Mouse (Mus musculus) common myeloid progenitor, adult 5-6 weeks (primary cell): ENCODE measurements around the gene Akr1cl. TPM values are rescaled to one million over a fixed set of nuclear protein-coding genes. Genes with fewer than 3 reads are reported as not detected.
"Not testable (repeated sequence)": the region's sequence is repeated elsewhere in the genome, so short reads cannot be mapped to it uniquely, and the experiment has no call there.

Experiments
- ATAC-seq: replicated peaks from 2 replicates; pipeline ENCODE4 v1.8.0; 2016; ENCODE audit warnings: low read depth, mild to moderate bottlenecking, moderate TSS enrichment, inconsistent platforms; ENCODE audit not compliant: poor library complexity, severe bottlenecking
- total RNA-seq: library from RNA; stranded (forward); fragments of 200-1000, 187-1606 nt; gene quantifications from 2 replicates; pipeline ENCODE4 v1.2.3, GENCODE M21; 2017

The Akr1cl gene
- not detected in 2 replicates for total RNA-seq

- ATAC-seq = no peak
These were observed at the start of gene Akr1cl for GRCm38 (mm10) chr1:65032641-65033040. Gene Akr1cl (minus strand): TSS chr1:65032759.

- no peak for ATAC-seq
These were observed 49.6 kb upstream of the Akr1cl start, which contains the start of gene Crygb for GRCm38 (mm10) chr1:65082188-65082587. Gene Crygb (minus strand): TSS chr1:65082288.

- ATAC-seq = no peak
These were observed 43.0 kb upstream of the Akr1cl start for GRCm38 (mm10) chr1:65075607-65076006.

- ATAC-seq = no peak
These were observed 41.0 kb upstream of the Akr1cl start, which contains the start of gene Crygc for GRCm38 (mm10) chr1:65073589-65073988. Gene Crygc (minus strand): TSS chr1:65073689.

- ATAC-seq = no peak
These were observed 35.3 kb upstream of the Akr1cl start for GRCm38 (mm10) chr1:65067842-65068241.

- ATAC-seq = no peak
These were observed 31.6 kb upstream of the Akr1cl start for GRCm38 (mm10) chr1:65064201-65064600.

- no peak for ATAC-seq
These were observed 30.8 kb upstream of the Akr1cl start, which contains the start of gene Crygd for GRCm38 (mm10) chr1:65063352-65063751. Gene Crygd (minus strand): TSS chr1:65063452.

GRCm38 (mm10) chr1:65052140-65052539, 19.6 kb upstream of the Akr1cl start:
- no peak for ATAC-seq

- ATAC-seq = no peak
These were observed 19.1 kb upstream of the Akr1cl start for GRCm38 (mm10) chr1:65051696-65052095.

- not testable (repeated sequence) for ATAC-seq
These were observed 18.4 kb upstream of the Akr1cl start, which contains the start of gene Cryge for GRCm38 (mm10) chr1:65050952-65051351. Gene Cryge (minus strand): TSS chr1:65051149.

- ATAC-seq = no peak
These were observed 16.2 kb upstream of the Akr1cl start for GRCm38 (mm10) chr1:65048781-65049180.

GRCm38 (mm10) chr1:65046401-65047109, 14.0 kb upstream of the Akr1cl start:
- peak; percentile 72; the same call in 1 of the 2 replicates for ATAC-seq

GRCm38 (mm10) chr1:65043433-65043832, 10.9 kb upstream of the Akr1cl start:
- ATAC-seq = no peak

- ATAC-seq = no peak
These were observed 9.3 kb upstream of the Akr1cl start for GRCm38 (mm10) chr1:65041837-65042236.

- ATAC-seq = no peak
These were observed 8.2 kb upstream of the Akr1cl start for GRCm38 (mm10) chr1:65040806-65041205.

- no peak for ATAC-seq
These were observed 7.1 kb upstream of the Akr1cl start for GRCm38 (mm10) chr1:65039679-65040078.

GRCm38 (mm10) chr1:65037542-65037941, 5.0 kb upstream of the Akr1cl start:
- ATAC-seq = no peak

GRCm38 (mm10) chr1:65035513-65035912, 3.0 kb upstream of the Akr1cl start:
- ATAC-seq = no peak

- no peak for ATAC-seq
These were observed 4.4 kb downstream of the Akr1cl start for GRCm38 (mm10) chr1:65028206-65028605.

GRCm38 (mm10) chr1:65012726-65013125, 19.8 kb downstream of the Akr1cl start:
- ATAC-seq = no peak

- ATAC-seq = peak; percentile 99
These were observed 22.4 kb downstream of the Akr1cl start for GRCm38 (mm10) chr1:65010153-65010552.

- ATAC-seq = no peak
These were observed 27.0 kb downstream of the Akr1cl start for GRCm38 (mm10) chr1:65005575-65005974.
